Mouse (Mus musculus) intestine, embryonic 16.5 days (tissue): ENCODE data around the gene Fndc7. TPM values are rescaled to one million over a fixed set of nuclear protein-coding genes. Genes with fewer than 3 reads are reported as not detected.
"Not testable (repeated sequence)": the region's sequence is repeated elsewhere in the genome, so short reads cannot be mapped to it uniquely, and the experiment has no call there.

Experiments used
- ATAC-seq: fragments of 200-750 bp; cut with Nextera tagmentation; 2 replicates; pipeline ENCODE4 v1.8.0; 2017; ENCODE audit warnings: moderate TSS enrichment, moderate library complexity
- H3K27ac ChIP-seq: fragments of 300-500 bp; sonication (generic); 2 replicates; pipeline ENCODE4 v1.5.1; 2014; ENCODE audit warnings: mild to moderate bottlenecking, low read length
- H3K27me3 ChIP-seq: fragments of 300-500 bp; sonication (generic); replicated peaks from 2 replicates; pipeline ENCODE4 v1.6.1; 2014; ENCODE audit warnings: low read length, control low read depth, mixed read lengths; ENCODE audit not compliant: control insufficient read depth, insufficient read depth
- H3K36me3 ChIP-seq: fragments of 300-500 bp; sonication (generic); 2 replicates; pipeline ENCODE4 v1.6.1; 2014; ENCODE audit warnings: low read length, control low read depth; ENCODE audit not compliant: control insufficient read depth, insufficient read depth
- H3K4me1 ChIP-seq: fragments of 300-500 bp; sonication (generic); 2 replicates; pipeline ENCODE4 v1.6.1; 2014; ENCODE audit warnings: low read length, control low read depth, mixed read lengths; ENCODE audit not compliant: control insufficient read depth, insufficient read depth
- H3K4me2 ChIP-seq: fragments of 300-500 bp; sonication (generic); 2 replicates; pipeline ENCODE4 v1.6.1; 2014; ENCODE audit warnings: low read depth, low read length, control low read depth
- H3K4me3 ChIP-seq: fragments of 300-500 bp; sonication (generic); 2 replicates; pipeline ENCODE4 v1.5.1; 2014; ENCODE audit warnings: mild to moderate bottlenecking, low read length
- H3K9ac ChIP-seq: fragments of 300-500 bp; sonication (generic); 2 replicates; pipeline ENCODE4 v1.6.1; 2014; ENCODE audit warnings: low read depth, low read length
- H3K9me3 ChIP-seq: fragments of 300-500 bp; sonication (generic); 2 replicates; pipeline ENCODE4 v1.6.1; 2016; ENCODE audit warnings: low read length, control low read depth; ENCODE audit not compliant: control insufficient read depth
- WGBS: fragments of 180-500 bp; shearing (Covaris S2); extraction: QIAGEN DNeasy Blood & Tissue Kit; methylation state at CpG from one replicate; pipeline ENCODE4 v1.1.7; 2014; 5-methylcytosine and 5-hydroxymethylcytosine counted together
- polyA plus RNA-seq: library from polyadenylated mRNA; unstranded; fragments of >200 nt; fragmentation: Nextera tagmentation; extraction: Ambion mirVana; gene quantifications from 2 replicates; pipeline ENCODE4 v1.2.1, GENCODE M21; 2015

Fndc7 gene
- polyA plus RNA-seq, 1 experiment from 2014 or later = 0.11 TPM

DNA sequence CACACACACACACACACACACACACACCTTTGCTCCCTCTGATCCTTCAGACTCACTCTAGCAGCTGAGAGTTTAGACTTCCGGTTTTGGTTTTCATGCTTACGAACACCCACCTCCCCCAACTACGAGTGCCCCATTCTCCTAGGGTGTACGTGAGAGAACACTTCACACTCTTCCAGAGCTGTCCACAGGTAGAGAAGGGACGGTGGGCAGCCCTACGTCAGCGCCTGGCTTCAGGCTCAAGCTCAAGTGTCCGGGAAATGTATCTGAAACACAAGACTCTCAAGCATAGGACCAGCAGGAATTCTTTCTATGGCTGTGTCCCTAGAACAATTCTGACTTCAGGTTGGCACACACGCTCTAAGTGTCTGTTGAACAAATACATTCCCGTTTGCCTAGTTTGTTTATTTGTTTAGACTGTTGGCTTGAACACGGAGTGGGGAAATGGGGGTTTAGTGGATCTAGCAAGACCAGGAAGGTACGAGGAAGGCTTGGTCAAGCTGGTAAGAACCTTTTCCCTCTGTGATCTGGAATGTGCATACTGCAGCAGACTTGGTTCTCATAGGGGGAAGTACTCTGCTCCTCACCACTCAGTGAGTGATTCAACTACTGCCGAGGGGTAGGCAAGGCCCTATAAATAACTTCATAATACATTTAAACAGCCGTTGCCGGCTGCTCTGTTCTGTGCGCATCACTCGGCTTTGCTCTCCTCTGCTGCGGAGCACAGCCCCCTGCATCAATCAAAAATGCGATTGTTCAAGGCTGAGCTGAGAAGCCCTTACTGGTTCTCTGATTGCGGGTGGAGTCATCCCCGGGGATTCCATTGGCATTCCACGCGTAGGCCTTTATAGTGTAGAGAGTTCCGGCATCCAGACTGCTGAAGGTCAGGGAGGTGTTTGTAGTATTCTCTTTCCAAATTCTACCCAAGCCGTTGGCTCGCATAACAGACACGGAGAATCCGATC, 9.0 kb downstream of the Fndc7 start:
- ATAC-seq = peak; percentile 76
- H3K4me3 ChIP-seq = no peak overlapping the region
- peak overlapping the region; percentile 10; the same call in 1 of the 2 replicates for H3K4me2 ChIP-seq
- no peaks in the 10 kb centered on the region for H3K36me3 ChIP-seq
- H3K4me1 ChIP-seq = peaks cover 6% of the 10 kb centered on the region; the same call in 1 of the 2 replicates
- no peak overlapping the region for H3K9ac ChIP-seq
- H3K27ac ChIP-seq = peak overlapping the region; percentile 43
- no peaks in the 10 kb centered on the region for H3K27me3 ChIP-seq
- H3K9me3 ChIP-seq = no peaks in the 10 kb centered on the region
- 38% methylated on average over 28 of the region's 28 CpGs for WGBS

DNA sequence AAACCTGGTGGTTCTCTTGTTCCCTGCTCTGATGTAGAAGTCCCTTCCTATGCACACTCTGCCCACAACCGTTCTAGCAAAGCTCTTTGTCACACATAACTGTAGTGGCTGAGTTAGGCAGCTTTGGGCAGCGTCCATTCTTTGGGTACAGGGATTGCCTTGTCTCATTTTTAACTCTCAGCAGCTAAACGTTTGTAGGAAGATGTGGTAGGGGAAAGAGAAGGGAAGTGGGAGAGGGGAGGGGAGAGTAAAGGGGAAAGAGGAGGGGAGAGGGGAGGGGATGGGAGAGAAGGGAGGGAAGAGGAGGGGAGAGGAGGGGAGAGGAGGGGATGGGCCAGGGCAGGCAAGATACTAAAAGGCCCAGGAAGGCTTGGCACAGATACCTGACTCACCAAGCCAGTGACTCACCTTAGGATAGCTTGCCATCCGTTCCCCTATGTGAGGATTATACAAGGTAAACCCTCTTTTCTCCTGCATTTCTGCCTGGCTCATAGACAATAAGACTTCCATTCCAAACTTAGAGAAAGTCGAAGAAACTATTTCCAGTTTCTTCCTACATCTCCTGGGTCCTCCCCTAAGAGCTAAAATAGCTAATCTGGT, 9.9 kb downstream of the Fndc7 start:
- 56% methylated on average over 5 of the region's 5 CpGs for WGBS
- H3K4me1 ChIP-seq = peaks cover 6% of the 10 kb centered on the region; the same call in 1 of the 2 replicates
- 0 out of 2 replicates have a peak overlapping the region, but pooled peaks have one; percentile 10 for H3K27ac ChIP-seq
- no peaks in the 10 kb centered on the region for H3K36me3 ChIP-seq
- no peaks in the 10 kb centered on the region for H3K9me3 ChIP-seq
- no peak overlapping the region for H3K4me3 ChIP-seq
- no peaks in the 10 kb centered on the region for H3K27me3 ChIP-seq
- ATAC-seq = no peak
- H3K4me2 ChIP-seq = no peak overlapping the region
- H3K9ac ChIP-seq = no peak overlapping the region

GRCm38 (mm10) chr3:108879129-108879528, 10.7 kb downstream of the Fndc7 start:
- peak; percentile 39 for ATAC-seq
- Histone ChIP-seq H3K4me3 (no peak overlapping the region), H3K27me3 (no peaks in the 10 kb centered on the region), H3K4me2 (no peak overlapping the region), H3K9ac (no peak overlapping the region), H3K9me3 (no peaks in the 10 kb centered on the region), H3K36me3 (no peaks in the 10 kb centered on the region), H3K4me1 (peaks cover 6% of the 10 kb centered on the region; the same call in 1 of the 2 replicates), H3K27ac (no peak overlapping the region)
- 67% methylated on average over 2 of the region's 2 CpGs for WGBS

DNA sequence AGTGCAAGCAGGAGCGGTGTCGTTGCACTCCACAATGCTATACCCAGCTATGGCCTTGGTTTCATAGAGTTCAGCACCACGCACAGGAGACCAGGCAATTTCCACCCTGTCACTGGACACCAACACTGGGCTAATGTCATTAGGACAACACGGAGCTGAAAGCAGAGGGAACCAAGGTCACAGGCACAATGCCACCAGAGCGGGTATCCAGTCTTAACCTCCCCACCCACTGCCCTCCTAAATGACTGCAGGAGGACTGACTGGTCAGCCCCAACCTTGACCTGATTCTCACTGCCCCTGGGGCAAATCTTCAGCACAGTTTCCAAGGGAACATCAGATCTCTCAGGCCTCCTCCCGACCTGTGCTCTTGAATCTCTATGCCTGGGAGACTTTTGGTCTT, 19.2 kb downstream of the Fndc7 start:
- ATAC-seq = no peak
- Histone ChIP-seq H3K4me1 (no peaks in the 10 kb centered on the region), H3K9ac (no peak overlapping the region), H3K27me3 (no peaks in the 10 kb centered on the region), H3K4me3 (no peak overlapping the region), H3K9me3 (no peaks in the 10 kb centered on the region), H3K4me2 (no peak overlapping the region), H3K36me3 (no peaks in the 10 kb centered on the region), H3K27ac (no peak overlapping the region)
- WGBS = 80% methylated on average over 6 of the region's 6 CpGs

GRCm38 (mm10) chr3:108867449-108867848, 22.4 kb downstream of the Fndc7 start:
- H3K9me3 ChIP-seq = no peaks in the 10 kb centered on the region
- no peak for ATAC-seq
- H3K27ac ChIP-seq = no peak overlapping the region
- H3K36me3 ChIP-seq = no peaks in the 10 kb centered on the region
- no peaks in the 10 kb centered on the region for H3K4me1 ChIP-seq
- no peak overlapping the region for H3K9ac ChIP-seq
- H3K4me2 ChIP-seq = no peak overlapping the region
- no peaks in the 10 kb centered on the region for H3K27me3 ChIP-seq
- 90% methylated on average over 3 of the region's 3 CpGs for WGBS
- no peak overlapping the region for H3K4me3 ChIP-seq

GRCm38 (mm10) chr3:108865676-108866075, 24.1 kb downstream of the Fndc7 start:
- H3K4me2 ChIP-seq = no peak overlapping the region
- WGBS = 90% methylated on average over 3 of the region's 3 CpGs
- H3K4me3 ChIP-seq = no peak overlapping the region
- ATAC-seq = no peak
- no peaks in the 10 kb centered on the region for H3K27me3 ChIP-seq
- H3K27ac ChIP-seq = no peak overlapping the region
- no peak overlapping the region for H3K9ac ChIP-seq
- no peaks in the 10 kb centered on the region for H3K36me3 ChIP-seq
- H3K4me1 ChIP-seq = no peaks in the 10 kb centered on the region
- no peaks in the 10 kb centered on the region for H3K9me3 ChIP-seq

- ATAC-seq = no peak
- no peaks in the 10 kb centered on the region for H3K9me3 ChIP-seq
- H3K27ac ChIP-seq = no peak overlapping the region
- H3K4me2 ChIP-seq = no peak overlapping the region
- H3K9ac ChIP-seq = no peak overlapping the region
- no peaks in the 10 kb centered on the region for H3K36me3 ChIP-seq
- no peaks in the 10 kb centered on the region for H3K4me1 ChIP-seq
- no peaks in the 10 kb centered on the region for H3K27me3 ChIP-seq
- H3K4me3 ChIP-seq = no peak overlapping the region
- 42% methylated on average over 3 of the region's 3 CpGs for WGBS
These were observed 24.7 kb downstream of the Fndc7 start for GRCm38 (mm10) chr3:108865129-108865528.

- Histone ChIP-seq H3K4me3 (no peak overlapping the region), H3K9ac (no peak overlapping the region), H3K36me3 (no peaks in the 10 kb centered on the region), H3K9me3 (no peaks in the 10 kb centered on the region), H3K27me3 (no peaks in the 10 kb centered on the region), H3K4me1 (peaks cover 4% of the 10 kb centered on the region; the same call in 1 of the 2 replicates), H3K4me2 (no peak overlapping the region), H3K27ac (no peak overlapping the region)
- no peak for ATAC-seq
- 78% methylated on average over 10 of the region's 10 CpGs for WGBS
These were observed 26.7 kb downstream of the Fndc7 start for GRCm38 (mm10) chr3:108863091-108863490.

DNA sequence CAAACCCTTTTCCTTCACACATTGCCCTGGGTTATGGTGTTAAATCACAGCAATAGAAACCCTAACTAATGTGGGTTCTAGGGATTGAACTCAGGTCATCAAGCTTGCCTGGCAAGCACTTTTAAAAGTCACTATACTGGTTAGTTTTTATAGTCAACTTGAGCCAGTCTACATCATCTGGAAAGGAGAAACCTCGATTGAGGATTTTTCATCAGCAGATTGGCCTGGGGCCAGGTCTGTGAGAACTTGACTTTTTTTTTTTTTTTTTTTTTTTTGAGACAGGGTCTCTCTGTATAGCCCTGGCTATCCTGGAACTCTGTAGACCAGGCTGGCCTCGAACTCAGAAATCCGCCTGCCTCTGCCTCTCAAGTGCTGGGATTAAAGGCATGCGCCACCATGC, 27.5 kb downstream of the Fndc7 start:
- not testable (repeated sequence) for H3K27ac ChIP-seq, H3K4me1 ChIP-seq, H3K27me3 ChIP-seq, ATAC-seq, H3K9ac ChIP-seq, H3K4me2 ChIP-seq, H3K4me3 ChIP-seq, H3K36me3 ChIP-seq, H3K9me3 ChIP-seq
- 86% methylated on average over 4 of the region's 4 CpGs for WGBS
